Mouse (Mus musculus) liver, embryonic 11.5 days (tissue): ENCODE measurements around the gene Tarsl2. TPM values are rescaled to one million over a fixed set of nuclear protein-coding genes. Genes with fewer than 3 reads are reported as not detected.

Experiments
- ATAC-seq: fragments of 200-750 bp; cut with Nextera tagmentation; replicated peaks from 2 replicates; pipeline ENCODE4 v1.8.0; 2017; ENCODE audit warnings: moderate number of reproducible peaks, mild to moderate bottlenecking, moderate TSS enrichment, moderate library complexity; ENCODE audit not compliant: low FRiP score
- DNase-seq: peaks from one replicate; pipeline ENCODE4 v3.0.0-alpha.2; 2017; ENCODE audit warnings: low spot score
- H3K27ac ChIP-seq: fragments of 300-500 bp; sonication (generic); 2 replicates; pipeline ENCODE4 v1.5.1; 2014; ENCODE audit warnings: mild to moderate bottlenecking, low read depth, low read length, control low read depth
- H3K27me3 ChIP-seq: fragments of 300-500 bp; sonication (generic); replicated peaks from 2 replicates; pipeline ENCODE4 v1.6.1; 2014; ENCODE audit warnings: low read length, mixed read lengths; ENCODE audit not compliant: control insufficient read depth, insufficient read depth
- H3K36me3 ChIP-seq: fragments of 300-500 bp; sonication (generic); 2 replicates; pipeline ENCODE4 v1.6.1; 2014; ENCODE audit warnings: mild to moderate bottlenecking, low read length, moderate library complexity, mixed read lengths; ENCODE audit not compliant: control insufficient read depth, insufficient read depth
- H3K4me1 ChIP-seq: fragments of 300-500 bp; sonication (generic); replicated peaks from 2 replicates; pipeline ENCODE4 v1.6.1; 2014; ENCODE audit warnings: low read length, mixed read lengths; ENCODE audit not compliant: control insufficient read depth, insufficient read depth
- H3K4me2 ChIP-seq: fragments of 300-500 bp; sonication (generic); 2 replicates; pipeline ENCODE4 v1.6.1; 2014; ENCODE audit warnings: mild to moderate bottlenecking, control low read depth, moderate library complexity
- H3K4me3 ChIP-seq: fragments of 300-500 bp; sonication (generic); 2 replicates; pipeline ENCODE4 v1.5.1; 2014; ENCODE audit warnings: low read depth, low read length, control low read depth
- H3K9ac ChIP-seq: fragments of 300-500 bp; sonication (generic); 2 replicates; pipeline ENCODE4 v1.6.1; 2014; ENCODE audit warnings: low read depth, low read length, control low read depth
- H3K9me3 ChIP-seq: fragments of 300-500 bp; sonication (generic); 2 replicates; pipeline ENCODE4 v1.6.1; 2016; ENCODE audit warnings: low read length, inconsistent platforms, mixed read lengths; ENCODE audit not compliant: control insufficient read depth
- WGBS: fragments of 180-500 bp; shearing (Covaris S2); extraction: QIAGEN DNeasy Blood & Tissue Kit; methylation state at CpG from one replicate; pipeline ENCODE4 v1.1.7; 2014; 5-methylcytosine and 5-hydroxymethylcytosine counted together
- polyA plus RNA-seq: library from polyadenylated mRNA; unstranded; fragments of >200 nt; fragmentation: Nextera tagmentation; extraction: Ambion mirVana; gene quantifications from 2 replicates; pipeline ENCODE4 v1.2.1, GENCODE M21; 2014

Tarsl2 gene
- polyA plus RNA-seq, 1 experiment from 2014 or later, result 35.4 TPM

DNA sequence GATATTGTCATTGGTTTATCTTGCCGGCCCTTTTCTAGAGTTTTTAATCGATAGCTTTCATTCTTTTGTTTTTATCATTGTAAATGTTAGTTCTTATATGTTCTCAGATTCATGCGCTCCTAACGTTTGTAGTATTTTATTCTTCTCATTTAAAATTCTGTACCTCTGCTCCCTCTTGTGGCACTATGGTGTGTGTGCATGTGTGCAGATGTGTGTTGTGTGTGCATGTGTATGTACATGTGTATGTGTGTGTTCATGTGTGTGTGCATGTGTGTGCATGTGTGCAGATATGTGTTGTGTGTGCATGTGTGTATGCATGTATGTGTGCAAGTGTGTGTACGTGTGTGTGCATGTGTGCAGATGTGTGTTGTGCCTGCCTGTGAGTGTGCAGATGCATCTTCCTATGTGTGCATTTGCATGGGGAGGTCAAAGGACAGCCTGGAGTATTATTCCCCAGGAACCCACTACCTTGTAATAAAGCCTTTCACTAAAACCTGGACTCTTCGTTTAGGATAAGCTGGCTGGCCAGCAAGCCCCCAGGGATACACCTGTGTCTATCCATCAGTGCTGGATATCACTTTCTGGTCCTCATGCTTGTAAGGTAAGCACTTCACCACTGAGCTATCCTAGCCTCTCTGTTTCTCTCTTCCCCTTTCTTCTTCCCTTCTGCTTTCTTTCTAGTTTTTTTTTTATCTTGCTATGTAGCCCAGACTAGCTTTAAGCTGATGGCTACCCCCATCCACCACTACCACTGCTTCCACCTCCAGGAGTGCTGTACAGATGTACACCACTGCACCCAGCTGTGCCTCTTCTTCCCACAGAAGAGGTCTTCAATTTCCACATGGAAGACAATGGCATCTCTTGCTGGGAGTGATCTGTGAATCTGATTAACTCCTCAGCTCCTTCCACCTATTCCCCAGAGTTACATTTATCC, 2.1 kb upstream of the Tarsl2 start:
- peaks cover 23% of the 10 kb centered on the region for H3K4me1 ChIP-seq

DNA sequence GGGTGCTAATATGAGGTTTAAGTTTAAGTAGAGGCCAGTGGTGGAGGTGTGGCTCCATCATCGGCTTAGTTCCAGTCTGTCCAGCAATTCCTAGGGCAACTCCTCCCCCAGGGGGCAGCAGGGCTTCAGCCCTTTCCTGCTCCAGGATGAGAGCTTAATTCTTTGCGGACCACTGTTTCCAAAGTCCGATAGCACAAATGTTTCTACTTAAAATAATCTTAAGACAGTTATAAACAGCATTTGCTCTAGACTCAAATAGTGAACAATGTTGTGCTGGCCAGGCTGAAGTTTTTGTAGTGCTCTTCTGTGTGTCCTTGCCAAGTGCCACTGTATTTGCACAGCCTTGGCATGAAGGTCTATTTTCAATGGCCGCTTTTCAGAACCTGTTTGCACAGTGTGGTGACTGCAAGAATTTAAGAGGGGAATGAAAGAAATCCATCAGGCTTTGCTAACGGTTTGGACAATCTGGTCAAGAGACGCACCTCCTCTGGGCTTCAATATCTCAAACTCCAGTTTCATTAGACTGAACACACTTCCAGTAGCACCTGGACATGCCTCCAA, 757 bp upstream of the Tarsl2 start:
- WGBS, result 45% methylated on average over 6 of the region's 6 CpGs
- H3K27ac ChIP-seq, result no peak overlapping the region; the same call in 1 of the 2 replicates

More for the DNA sequence above, 2.1 kb upstream of the Tarsl2 start:
- H3K4me2 ChIP-seq, result no peak overlapping the region
- no peaks in the 10 kb centered on the region; the same call in 1 of the 2 replicates for H3K27me3 ChIP-seq
- no peak overlapping the region for H3K9ac ChIP-seq
- WGBS, result 69% methylated on average over 6 of the region's 6 CpGs
- ATAC-seq, result no peak
- no peak for DNase-seq
- peaks cover 4% of the 10 kb centered on the region; the same call in 1 of the 2 replicates for H3K36me3 ChIP-seq
- no peak overlapping the region for H3K27ac ChIP-seq
- no peaks in the 10 kb centered on the region for H3K9me3 ChIP-seq
- no peak overlapping the region for H3K4me3 ChIP-seq

DNA sequence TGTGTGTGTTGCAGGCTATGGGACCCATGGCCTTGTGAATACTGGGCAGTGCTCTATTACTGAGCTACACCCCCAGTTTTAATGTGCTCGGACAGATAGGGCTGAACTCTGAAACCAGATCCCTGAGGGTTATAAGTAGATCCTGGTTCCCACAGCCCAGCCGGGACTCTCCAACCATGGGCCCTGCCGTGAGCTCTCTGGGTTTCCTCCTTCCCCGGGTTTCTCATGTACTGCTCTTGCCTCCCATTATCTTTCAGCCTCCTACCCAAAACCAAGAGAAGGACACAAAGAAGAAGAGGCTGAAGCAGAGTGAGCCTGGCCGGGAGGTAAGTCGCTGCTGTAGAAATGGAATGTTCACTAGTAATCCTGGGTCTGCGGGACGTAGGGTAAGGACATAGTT, 1.3 kb downstream of the Tarsl2 start:
- Histone ChIP-seq H3K36me3 (peaks cover 14% of the 10 kb centered on the region), H3K9me3 (no peaks in the 10 kb centered on the region), H3K27me3 (no peaks in the 10 kb centered on the region; the same call in 1 of the 2 replicates), H3K27ac (no peak overlapping the region), H3K9ac (peak overlapping the region; percentile 64), H3K4me2 (peak overlapping the region; percentile 79), H3K4me3 (peak overlapping the region; percentile 85), H3K4me1 (peaks cover 7% of the 10 kb centered on the region; the same call in 1 of the 2 replicates)
- ATAC-seq, result no peak
- DNase-seq, result no peak
- WGBS, result 74% methylated on average over 8 of the region's 8 CpGs

More for the DNA sequence above, 757 bp upstream of the Tarsl2 start:
- ATAC-seq (no peak), DNase-seq (no peak)
- H3K9me3 ChIP-seq, result no peaks in the 10 kb centered on the region
- no peaks in the 10 kb centered on the region; the same call in 1 of the 2 replicates for H3K27me3 ChIP-seq
- peak overlapping the region; percentile 79 for H3K4me2 ChIP-seq
- no peak overlapping the region for H3K9ac ChIP-seq
- H3K36me3 ChIP-seq, result peaks cover 8% of the 10 kb centered on the region
- peaks cover 20% of the 10 kb centered on the region for H3K4me1 ChIP-seq
- H3K4me3 ChIP-seq, result peak overlapping the region; percentile 85

DNA sequence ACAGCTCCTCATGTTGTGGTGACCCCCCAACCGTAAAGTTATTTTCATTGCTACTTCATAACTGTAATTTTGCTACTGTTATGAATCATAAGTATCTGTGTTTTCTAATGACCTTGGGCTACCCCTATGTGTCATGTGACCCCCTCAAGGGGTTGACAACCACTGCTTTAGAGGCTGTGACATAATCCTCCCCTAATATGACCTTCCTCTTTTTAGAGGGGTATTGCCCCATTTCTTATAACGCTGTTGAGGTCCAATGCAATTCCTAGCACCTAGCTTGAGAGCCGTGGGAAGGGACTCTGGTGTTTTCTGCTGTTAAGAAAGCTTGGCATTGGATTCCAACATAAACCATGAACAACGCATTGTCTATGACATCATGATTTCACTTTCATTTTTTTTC, 6.0 kb downstream of the Tarsl2 start:
- H3K4me3 ChIP-seq, result no peak overlapping the region
- no peak overlapping the region for H3K4me2 ChIP-seq
- no peaks in the 10 kb centered on the region for H3K27me3 ChIP-seq
- no peak overlapping the region for H3K9ac ChIP-seq
- ATAC-seq, result no peak
- no peak for DNase-seq
- no peaks in the 10 kb centered on the region for H3K4me1 ChIP-seq
- peaks cover 29% of the 10 kb centered on the region for H3K36me3 ChIP-seq
- no peaks in the 10 kb centered on the region for H3K9me3 ChIP-seq
- no peak overlapping the region for H3K27ac ChIP-seq
- 91% methylated on average over 4 of the region's 4 CpGs for WGBS

DNA sequence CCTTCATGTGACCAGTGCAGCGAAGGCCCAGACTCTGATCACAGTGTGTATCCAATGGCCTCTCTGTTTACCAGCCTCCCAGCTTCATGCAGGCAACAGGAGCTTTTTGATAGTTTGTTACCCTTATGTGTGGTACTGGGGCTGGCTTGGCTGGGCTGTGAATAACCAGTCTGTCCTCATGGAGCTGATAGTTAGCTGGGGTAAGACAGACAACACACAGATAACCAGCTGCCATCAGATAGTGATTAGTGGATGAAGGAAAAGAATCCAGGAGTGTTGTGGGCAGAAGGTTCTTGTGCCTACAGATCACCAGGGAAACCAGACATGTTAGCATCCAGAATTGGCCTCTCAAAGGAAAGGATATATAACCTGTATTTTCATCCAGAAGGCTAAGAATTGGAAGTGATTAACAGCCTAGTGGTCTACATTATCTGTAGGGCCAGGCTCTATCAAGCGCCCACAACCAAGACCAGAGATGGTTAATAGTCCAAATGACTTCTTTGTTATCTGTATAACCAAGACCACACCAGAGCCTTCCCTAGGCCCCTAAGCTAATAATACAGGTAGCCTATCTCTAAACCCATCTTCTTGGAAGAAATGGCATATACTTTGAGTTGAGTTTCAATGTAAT, 12.9 kb downstream of the Tarsl2 start:
- WGBS, result 63% methylated on average over 2 of the region's 2 CpGs
- Histone ChIP-seq H3K27me3 (no peaks in the 10 kb centered on the region), H3K9me3 (no peaks in the 10 kb centered on the region), H3K4me3 (no peak overlapping the region), H3K4me1 (peaks cover 6% of the 10 kb centered on the region), H3K36me3 (peaks cover 14% of the 10 kb centered on the region), H3K9ac (peak overlapping the region; percentile 25; the same call in 1 of the 2 replicates), H3K27ac (peak overlapping the region; percentile 86), H3K4me2 (peak overlapping the region; percentile 39)
- DNase-seq, result no peak
- ATAC-seq, result peak; percentile 91

DNA sequence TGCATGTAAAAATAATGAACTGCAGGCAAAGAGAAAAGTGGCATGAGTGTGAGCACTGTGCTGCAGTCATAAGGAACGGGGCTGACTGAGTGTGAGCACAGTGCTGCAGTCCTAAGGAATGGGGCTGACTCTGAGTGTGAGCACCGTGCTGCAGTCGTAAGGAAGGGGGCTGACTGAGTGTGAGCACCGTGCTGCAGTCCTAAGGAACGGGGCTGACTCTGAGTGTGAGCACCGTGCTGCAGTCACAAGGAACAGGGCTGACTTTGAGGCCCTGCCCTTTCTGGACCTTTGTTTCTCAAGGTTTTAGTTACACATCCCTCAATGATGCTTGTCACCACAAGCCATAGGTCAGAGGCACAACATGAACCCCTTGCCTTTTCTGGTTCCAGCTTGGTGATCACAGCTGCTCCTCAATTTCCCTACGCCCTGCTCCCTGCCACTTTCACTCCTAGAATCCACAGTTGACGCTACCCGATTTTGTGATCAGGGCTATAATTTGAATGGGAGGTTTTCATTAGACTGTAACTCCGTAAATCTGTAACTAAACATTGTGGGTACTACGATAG, 18.6 kb downstream of the Tarsl2 start:
- Histone ChIP-seq H3K9me3 (no peaks in the 10 kb centered on the region), H3K9ac (no peak overlapping the region), H3K4me2 (no peak overlapping the region), H3K27me3 (no peaks in the 10 kb centered on the region), H3K4me1 (no peaks in the 10 kb centered on the region), H3K27ac (no peak overlapping the region), H3K36me3 (peaks cover 10% of the 10 kb centered on the region; the same call in 1 of the 2 replicates), H3K4me3 (no peak overlapping the region)
- ATAC-seq (no peak), DNase-seq (no peak)
- 92% methylated on average over 11 of the region's 11 CpGs for WGBS

DNA sequence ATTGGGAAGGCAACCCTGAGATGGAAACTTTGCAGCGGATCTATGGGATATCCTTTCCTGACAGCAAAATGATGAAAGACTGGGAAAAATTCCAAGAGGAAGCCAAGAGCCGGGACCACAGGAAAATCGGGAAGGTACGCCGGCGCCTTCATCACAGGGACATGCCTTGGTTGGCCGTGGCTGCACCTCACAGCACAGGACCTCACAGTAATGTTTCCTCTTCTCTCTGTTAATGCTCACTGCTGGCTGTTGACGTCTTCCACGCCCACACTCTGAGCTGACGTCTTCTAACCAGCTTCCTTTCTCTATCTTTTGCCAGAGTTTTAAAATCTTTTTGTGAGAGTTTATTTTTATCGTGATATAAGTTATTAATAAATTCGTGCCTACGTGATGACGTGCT, 19.2 kb downstream of the Tarsl2 start:
- ATAC-seq (no peak), DNase-seq (no peak)
- Histone ChIP-seq H3K27me3 (no peaks in the 10 kb centered on the region), H3K9ac (no peak overlapping the region), H3K4me1 (no peaks in the 10 kb centered on the region), H3K36me3 (peaks cover 13% of the 10 kb centered on the region; the same call in 1 of the 2 replicates), H3K4me3 (no peak overlapping the region), H3K9me3 (no peaks in the 10 kb centered on the region), H3K27ac (no peak overlapping the region), H3K4me2 (no peak overlapping the region)
- WGBS, result 89% methylated on average over 14 of the region's 14 CpGs

DNA sequence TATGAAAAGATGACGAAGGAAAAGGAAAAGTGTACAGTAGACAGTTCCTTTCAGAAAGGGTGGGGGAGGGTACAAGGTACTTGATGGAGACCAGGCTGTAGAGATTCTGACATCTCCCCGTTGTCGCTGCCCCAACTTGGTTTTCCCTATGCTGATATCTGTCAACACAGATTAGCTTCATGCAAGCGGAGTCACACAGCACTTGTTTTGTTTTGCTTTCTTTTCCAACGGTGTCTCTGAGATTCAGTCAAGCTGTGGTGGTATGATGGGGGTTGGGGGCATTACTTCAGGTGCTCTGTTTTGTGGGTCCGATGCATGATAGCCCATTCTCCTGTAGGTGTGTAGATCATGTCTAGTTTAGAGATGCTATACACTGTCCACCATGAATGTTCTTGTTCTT, 22.8 kb downstream of the Tarsl2 start:
- Histone ChIP-seq H3K9me3 (no peaks in the 10 kb centered on the region), H3K27me3 (no peaks in the 10 kb centered on the region), H3K9ac (no peak overlapping the region), H3K36me3 (peaks cover 26% of the 10 kb centered on the region; the same call in 1 of the 2 replicates), H3K4me1 (no peaks in the 10 kb centered on the region), H3K4me2 (no peak overlapping the region), H3K4me3 (no peak overlapping the region), H3K27ac (no peak overlapping the region)
- 92% methylated on average over 6 of the region's 6 CpGs for WGBS
- no peak for ATAC-seq
- no peak for DNase-seq
